Mouse (Mus musculus) urinary bladder, adult 18-20 months (tissue): ENCODE data around the gene Zfp639.

Experiments used
- DNase-seq, 2 experiments: peaks; one replicate each; pipeline ENCODE4 v3.0.0; 2022; ENCODE audit warnings: low spot score in 2 of 2, mixed read lengths in 2 of 2

The Zfp639 gene

GRCm38 (mm10) chr3:32505841-32506240, 4.2 kb upstream of the Zfp639 start:
- DNase-seq, result no peak

- DNase-seq, result no peak
These were observed 3.5 kb upstream of the Zfp639 start for GRCm38 (mm10) chr3:32506366-32507225.

DNA sequence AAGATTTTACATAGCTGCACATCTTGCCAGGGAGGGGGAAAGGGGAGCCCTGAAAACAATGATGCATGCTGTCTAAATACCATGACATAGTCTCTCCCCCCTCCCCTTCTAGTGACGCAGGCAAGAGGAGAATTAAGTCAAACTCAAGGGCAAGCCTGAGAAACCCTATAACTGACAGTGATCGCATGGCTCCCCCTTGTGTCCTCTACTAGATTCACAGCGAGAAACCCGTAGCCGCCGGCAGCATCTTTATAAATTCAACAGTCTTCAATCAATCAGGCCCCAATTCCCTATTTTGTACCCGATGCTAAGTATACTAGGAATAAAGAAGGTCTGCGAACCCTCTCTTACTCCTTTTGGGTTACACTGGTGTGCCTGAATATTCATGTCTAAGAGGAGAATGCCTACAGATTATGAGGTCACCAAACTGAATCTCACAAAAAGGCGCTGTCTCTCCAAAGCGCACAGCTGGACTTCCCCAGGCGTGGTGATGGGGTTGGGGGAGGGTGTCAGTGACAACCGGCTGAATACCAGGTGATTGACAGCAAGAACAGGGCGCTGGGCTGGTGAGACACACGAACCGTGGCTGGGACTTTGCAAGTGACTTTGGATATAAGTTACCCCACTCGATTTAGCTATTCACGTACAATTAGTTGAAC, 1.3 kb upstream of the Zfp639 start:
- peak; percentile 18 to 31 for DNase-seq

- DNase-seq, result peak; percentile 94 to 97
These were observed 524 bp downstream of the Zfp639 start for GRCm38 (mm10) chr3:32510375-32511190.

- DNase-seq, result no peak
These were observed 1.1 kb downstream of the Zfp639 start for GRCm38 (mm10) chr3:32511191-32511550.

DNA sequence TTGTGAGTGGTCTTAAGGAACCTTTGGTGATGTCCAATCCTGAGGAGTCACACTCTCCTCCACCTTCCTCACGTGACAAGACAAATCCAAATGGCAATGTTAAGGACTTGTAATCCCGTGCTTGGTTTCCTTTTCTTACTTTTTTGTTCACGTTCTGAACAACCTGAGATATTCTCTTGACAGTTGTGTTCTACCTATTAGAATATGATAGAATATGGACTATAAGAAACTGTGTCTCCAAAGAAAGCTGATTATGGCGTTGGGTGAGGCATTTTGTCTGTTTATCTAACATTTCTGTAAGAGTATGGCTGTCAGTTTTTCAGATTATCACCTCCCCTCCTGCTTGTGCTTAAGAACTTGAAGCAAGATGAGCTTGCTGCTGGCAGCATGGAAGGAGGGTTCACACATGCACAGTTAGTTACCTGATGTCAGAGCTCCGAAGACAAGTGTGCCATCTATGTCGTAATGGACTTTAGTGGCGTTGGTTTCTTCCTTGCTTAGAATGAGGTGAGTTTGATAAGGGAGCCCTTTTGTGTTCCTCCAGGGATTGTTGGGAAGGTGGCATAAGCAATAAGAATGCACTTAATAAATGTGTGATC, 2.7 kb downstream of the Zfp639 start:
- no peak for DNase-seq

GRCm38 (mm10) chr3:32513528-32513927, 3.5 kb downstream of the Zfp639 start:
- DNase-seq, result no peak

GRCm38 (mm10) chr3:32527181-32527580, 17.1 kb downstream of the Zfp639 start:
- DNase-seq, result no peak

GRCm38 (mm10) chr3:32529303-32529898, 19.3 kb downstream of the Zfp639 start, which contains the start of gene Mfn1:
Gene Mfn1 (plus strand): TSS chr3:32529465.
- peak; percentile 86 to 90 for DNase-seq

DNA sequence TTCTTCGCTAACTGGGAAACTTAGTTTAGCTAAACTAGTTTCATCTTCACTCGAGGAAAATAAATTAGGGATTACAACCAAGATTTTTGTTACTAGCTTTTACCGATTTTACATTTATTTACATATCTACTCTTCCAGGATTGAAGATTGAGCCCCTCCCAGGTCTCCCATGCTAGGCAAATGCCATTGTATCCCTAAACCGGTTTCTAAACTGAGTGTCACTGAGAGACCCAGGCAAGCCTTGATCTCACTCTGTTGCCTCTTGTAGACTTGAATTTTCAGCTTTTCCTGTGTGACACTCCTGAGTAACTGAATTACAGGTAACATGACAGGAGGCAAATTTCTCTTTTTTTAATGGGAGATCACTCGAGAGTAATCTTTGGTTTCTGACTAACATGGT, 20.0 kb downstream of the Zfp639 start:
- no peak for DNase-seq

GRCm38 (mm10) chr3:32535692-32536091, 25.6 kb downstream of the Zfp639 start:
- no peak for DNase-seq

- peak in 1 of 2 experiments; percentile 7 for DNase-seq
These were observed 27.5 kb downstream of the Zfp639 start for GRCm38 (mm10) chr3:32537556-32537955.

DNA sequence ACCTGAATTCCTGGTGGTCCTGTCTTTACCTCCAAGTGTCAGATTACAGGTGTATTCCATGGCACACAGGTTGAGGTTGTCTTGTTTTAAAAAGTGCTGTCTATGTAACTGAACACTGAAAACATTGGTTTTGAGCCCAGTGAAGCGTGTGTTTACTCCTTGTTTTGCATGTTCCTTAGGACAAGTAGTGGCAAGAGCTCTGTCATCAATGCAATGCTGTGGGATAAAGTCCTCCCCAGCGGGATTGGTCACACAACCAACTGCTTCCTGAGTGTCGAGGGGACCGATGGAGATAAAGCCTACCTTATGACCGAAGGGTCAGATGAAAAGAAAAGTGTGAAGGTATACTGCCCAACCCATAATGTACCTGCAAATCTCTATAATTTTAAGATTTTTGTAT, 28.0 kb downstream of the Zfp639 start:
- no peak for DNase-seq

DNA sequence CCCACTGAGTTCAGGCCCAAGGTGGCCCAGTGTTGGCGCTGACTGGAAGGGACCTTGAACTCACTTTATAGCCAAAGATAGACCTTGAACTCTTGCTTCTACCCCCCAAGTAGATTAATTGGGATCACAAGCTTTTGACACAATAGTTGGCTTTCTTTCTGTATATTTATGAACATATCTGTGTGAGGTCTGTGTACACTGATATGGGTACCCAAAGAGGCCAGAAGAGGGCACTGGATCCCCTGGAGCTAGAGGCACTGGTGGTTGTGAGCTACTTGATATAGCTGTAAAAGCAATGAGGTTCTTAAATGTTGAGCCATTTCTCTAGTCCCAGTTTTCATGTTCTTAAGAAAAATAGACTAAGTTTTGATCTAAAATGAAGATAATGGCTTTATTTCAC, 43.0 kb downstream of the Zfp639 start:
- no peak for DNase-seq

GRCm38 (mm10) chr3:32563401-32563800, 53.3 kb downstream of the Zfp639 start:
- DNase-seq, result no peak
